Mouse (Mus musculus): Measurements from ENCODE around the gene Tbx15. TPM values are rescaled to one million over a fixed set of nuclear protein-coding genes. Genes with fewer than 3 reads are reported as not detected.

Gene Tbx15
- polyA plus RNA-seq, 1 experiment from 2014 or later: 19.0 TPM

- peaks cover 16% of the 10 kb centered on the region for H3K36me3 ChIP-seq (ENCODE audit: control insufficient read depth, insufficient read depth, low read length)
- H3K9ac ChIP-seq (ENCODE audit: low read depth, low read length): no peak overlapping the region
- H3K4me2 ChIP-seq (ENCODE audit: low read depth, low read length): no peak overlapping the region
- no peaks in the 10 kb centered on the region for H3K9me3 ChIP-seq (ENCODE audit: control insufficient read depth, low read length)
- H3K4me1 ChIP-seq (ENCODE audit: control insufficient read depth, insufficient read depth, low read length): no peaks in the 10 kb centered on the region
- no peak for ATAC-seq (ENCODE audit: low read depth)
- H3K4me3 ChIP-seq (ENCODE audit: low read depth, low read length): no peak overlapping the region
- no peak for DNase-seq (ENCODE audit: low spot score)
- H3K27me3 ChIP-seq (replicated peaks; ENCODE audit: control insufficient read depth, insufficient read depth, low read length): no peaks in the 10 kb centered on the region
- 95% methylated on average over 3 of the region's 3 CpGs for WGBS
- H3K27ac ChIP-seq (replicated peaks; ENCODE audit: low read depth, low read length): no peak overlapping the region
Observed at GRCm38 (mm10) chr3:99340021-99340420, 99.8 kb downstream of the Tbx15 start.

GRCm38 (mm10) chr3:99379616-99380250 is 139.6 kb downstream of the Tbx15 start:
- Histone ChIP-seq H3K9ac (ENCODE audit: low read depth, low read length) (no peak overlapping the region), H3K27ac (replicated peaks; ENCODE audit: low read depth, low read length) (no peak overlapping the region), H3K4me3 (ENCODE audit: low read depth, low read length) (no peak overlapping the region), H3K27me3 (replicated peaks; ENCODE audit: control insufficient read depth, insufficient read depth, low read length) (no peaks in the 10 kb centered on the region), H3K4me1 (ENCODE audit: control insufficient read depth, insufficient read depth, low read length) (no peaks in the 10 kb centered on the region), H3K9me3 (ENCODE audit: control insufficient read depth, low read length) (no peaks in the 10 kb centered on the region), H3K4me2 (ENCODE audit: low read depth, low read length) (no peak overlapping the region), H3K36me3 (ENCODE audit: control insufficient read depth, insufficient read depth, low read length) (no peaks in the 10 kb centered on the region)
- ATAC-seq (ENCODE audit: low read depth) (0 out of 2 replicates have a peak, but pooled peaks have one; percentile 30), DNase-seq (ENCODE audit: low spot score) (peak; percentile 13)
- WGBS: 73% methylated on average over 2 of the region's 2 CpGs

GRCm38 (mm10) chr3:99387127-99387526 is 146.9 kb downstream of the Tbx15 start:
- no peak overlapping the region for H3K27ac ChIP-seq (replicated peaks; ENCODE audit: low read depth, low read length)
- no peaks in the 10 kb centered on the region for H3K4me1 ChIP-seq (ENCODE audit: control insufficient read depth, insufficient read depth, low read length)
- H3K4me2 ChIP-seq (ENCODE audit: low read depth, low read length): no peak overlapping the region
- no peaks in the 10 kb centered on the region for H3K36me3 ChIP-seq (ENCODE audit: control insufficient read depth, insufficient read depth, low read length)
- H3K9me3 ChIP-seq (ENCODE audit: control insufficient read depth, low read length): no peaks in the 10 kb centered on the region
- no peak overlapping the region for H3K9ac ChIP-seq (ENCODE audit: low read depth, low read length)
- DNase-seq (ENCODE audit: low spot score) (peak; percentile 5), ATAC-seq (ENCODE audit: low read depth) (no peak)
- H3K4me3 ChIP-seq (ENCODE audit: low read depth, low read length): no peak overlapping the region
- H3K27me3 ChIP-seq (replicated peaks; ENCODE audit: control insufficient read depth, insufficient read depth, low read length): no peaks in the 10 kb centered on the region
- WGBS: 34% methylated on average over 3 of the region's 4 CpGs

Small RNAs within 50 kb of the gene (microRNA-seq; reads per million reads assigned to microRNA genes)
- not detected for gene Mir6481 (ENCODE audit: borderline number of aligned reads)

Other genes starting within 250 kb of the Tbx15 start
- gene Wars2, start 99.3 kb upstream of the Tbx15 start, polyA plus RNA-seq (2014; fragmentation: Nextera tagmentation; extraction: Ambion mirVana): 10.1 and 10.4 TPM in 2 replicates

Data from embryonic facial prominence, embryonic 14.5 days (tissue).